Mouse (Mus musculus) heart, postnatal 0 days (tissue): ENCODE measurements at regions not wholly inside any gene's neighbourhood (a gene's known extent, or its start where the extent isn't known, plus 50 kb on each side); places are given as distances from the start of the nearest gene placed in this dataset.
A peak's percentile ranks its signal among the peaks of the same experiment; 100 is the strongest.

Experiments
- ATAC-seq: fragments of 200-750 bp; cut with Nextera tagmentation; 2 replicates; pipeline ENCODE4 v1.8.0; 2017; ENCODE audit warnings: low read depth, moderate number of reproducible peaks, moderate library complexity; ENCODE audit not compliant: insufficient read depth
- DNase-seq: peaks from one replicate; pipeline ENCODE4 v3.0.0-alpha.2; 2016; ENCODE audit warnings: low spot score
- H3K27ac ChIP-seq: fragments of 300-500 bp; sonication (generic); 2 replicates; pipeline ENCODE4 v1.5.1; 2014; ENCODE audit warnings: low read depth, mild to moderate bottlenecking
- H3K27me3 ChIP-seq: fragments of 300-500 bp; sonication (generic); 2 replicates; pipeline ENCODE4 v1.6.1; 2014; ENCODE audit warnings: low read length, mixed read lengths; ENCODE audit not compliant: control insufficient read depth, insufficient read depth
- H3K36me3 ChIP-seq: fragments of 300-500 bp; sonication (generic); replicated peaks from 2 replicates; pipeline ENCODE4 v1.6.1; 2014; ENCODE audit warnings: low read length, mixed read lengths; ENCODE audit not compliant: control insufficient read depth, insufficient read depth
- H3K4me1 ChIP-seq: fragments of 300-500 bp; sonication (generic); 2 replicates; pipeline ENCODE4 v1.6.1; 2014; ENCODE audit warnings: antibody characterized with exemption; ENCODE audit not compliant: control insufficient read depth, insufficient read depth
- H3K4me2 ChIP-seq: fragments of 300-500 bp; sonication (generic); 2 replicates; pipeline ENCODE4 v1.6.1; 2014; ENCODE audit warnings: low read depth, mild to moderate bottlenecking, low read length, moderate library complexity
- H3K4me3 ChIP-seq: fragments of 300-500 bp; sonication (generic); 2 replicates; pipeline ENCODE4 v1.5.1; 2014; ENCODE audit warnings: low read depth, low read length
- H3K9ac ChIP-seq: fragments of 300-500 bp; sonication (generic); replicated peaks from 2 replicates; pipeline ENCODE4 v1.6.1; 2014; ENCODE audit warnings: low read depth, low read length, mixed read lengths
- H3K9me3 ChIP-seq: fragments of 300-500 bp; sonication (generic); replicated peaks from 2 replicates; pipeline ENCODE4 v1.6.1; 2016; ENCODE audit warnings: low read length; ENCODE audit not compliant: control insufficient read depth
- CTCF ChIP-seq: IDR thresholded peaks from 2 replicates; pipeline ENCODE4 v1.5.1; 2016; ENCODE audit warnings: antibody characterized with exemption, control low read depth, low read depth
- EP300 ChIP-seq: IDR thresholded peaks from 2 replicates; pipeline ENCODE4 v1.6.1; 2016; ENCODE audit warnings: antibody characterized with exemption, low read depth
- WGBS: fragments of 180-500 bp; shearing (Covaris S2); extraction: QIAGEN DNeasy Blood & Tissue Kit; methylation state at CpG from one replicate; pipeline ENCODE4 v1.1.7; 2014; 5-methylcytosine and 5-hydroxymethylcytosine counted together

GRCm38 (mm10) chr6:31155857-31156256 is 197.0 kb upstream of the Klf14 start:
- no peaks in the 10 kb centered on the region for H3K27me3 ChIP-seq
- peaks cover 18% of the 10 kb centered on the region for H3K4me1 ChIP-seq
- H3K9me3 ChIP-seq = no peaks in the 10 kb centered on the region
- H3K36me3 ChIP-seq = no peaks in the 10 kb centered on the region
- no peak overlapping the region for H3K4me3 ChIP-seq
- H3K4me2 ChIP-seq = no peak overlapping the region
- ATAC-seq = no peak
- H3K9ac ChIP-seq = no peak overlapping the region
- TF ChIP-seq EP300 (no peak), CTCF (peak; percentile 65)
- 27% methylated on average over 5 of the region's 5 CpGs for WGBS
- no peak overlapping the region for H3K27ac ChIP-seq
- peak; percentile 22 for DNase-seq

- 79% methylated on average over 2 of the region's 2 CpGs for WGBS
- no peak overlapping the region for H3K4me3 ChIP-seq
- no peak overlapping the region for H3K27ac ChIP-seq
- H3K9ac ChIP-seq = no peak overlapping the region
- DNase-seq = no peak
- H3K27me3 ChIP-seq = no peaks in the 10 kb centered on the region
- H3K4me2 ChIP-seq = no peak overlapping the region
- no peak for ATAC-seq
- H3K9me3 ChIP-seq = no peaks in the 10 kb centered on the region
- H3K36me3 ChIP-seq = no peaks in the 10 kb centered on the region
- TF ChIP-seq EP300 (no peak), CTCF (no peak)
- peaks cover 18% of the 10 kb centered on the region for H3K4me1 ChIP-seq
Observed at GRCm38 (mm10) chr6:31156999-31157398, 198.1 kb upstream of the Klf14 start.

GRCm38 (mm10) chr6:31157429-31157828 is 198.6 kb upstream of the Klf14 start:
- ATAC-seq = no peak
- 88% methylated on average over 6 of the region's 6 CpGs for WGBS
- Histone ChIP-seq H3K27me3 (no peaks in the 10 kb centered on the region), H3K4me3 (no peak overlapping the region), H3K36me3 (no peaks in the 10 kb centered on the region), H3K4me2 (no peak overlapping the region), H3K4me1 (peaks cover 18% of the 10 kb centered on the region), H3K9ac (no peak overlapping the region), H3K27ac (no peak overlapping the region), H3K9me3 (no peaks in the 10 kb centered on the region)
- no peak for TF ChIP-seq CTCF
- no peak for TF ChIP-seq EP300
- no peak for DNase-seq

GRCm38 (mm10) chr6:31158648-31159047 is 199.8 kb upstream of the Klf14 start:
- no peaks in the 10 kb centered on the region for H3K9me3 ChIP-seq
- ATAC-seq (peak; percentile 91), DNase-seq (peak; percentile 77)
- TF ChIP-seq CTCF (no peak), EP300 (no peak)
- H3K27me3 ChIP-seq = no peaks in the 10 kb centered on the region
- no peaks in the 10 kb centered on the region for H3K36me3 ChIP-seq
- WGBS = 25% methylated on average over 7 of the region's 7 CpGs
- H3K4me3 ChIP-seq = no peak overlapping the region
- H3K9ac ChIP-seq = no peak overlapping the region
- peaks cover 18% of the 10 kb centered on the region for H3K4me1 ChIP-seq
- H3K4me2 ChIP-seq = 0 out of 2 replicates have a peak overlapping the region, but pooled peaks have one; percentile 7
- peak overlapping the region; percentile 63 for H3K27ac ChIP-seq

- DNase-seq = peak; percentile 20
- no peak overlapping the region for H3K4me2 ChIP-seq
Observed at GRCm38 (mm10) chr6:31159240-31159639, 200.4 kb upstream of the Klf14 start.

GRCm38 (mm10) chr6:31159935-31160670 is 201.2 kb upstream of the Klf14 start:
- no peak overlapping the region for H3K4me3 ChIP-seq
- H3K27me3 ChIP-seq = no peaks in the 10 kb centered on the region
- WGBS = 74% methylated on average over 16 of the region's 16 CpGs
- TF ChIP-seq EP300 (no peak), CTCF (no peak)
- peaks cover 18% of the 10 kb centered on the region for H3K4me1 ChIP-seq
- H3K9me3 ChIP-seq = no peaks in the 10 kb centered on the region
- DNase-seq (no peak), ATAC-seq (no peak)
- H3K27ac ChIP-seq = no peak overlapping the region
- H3K4me2 ChIP-seq = no peak overlapping the region
- H3K9ac ChIP-seq = no peak overlapping the region
- H3K36me3 ChIP-seq = no peaks in the 10 kb centered on the region

More at GRCm38 (mm10) chr6:31159240-31159639, 200.4 kb upstream of the Klf14 start:
- no peaks in the 10 kb centered on the region for H3K27me3 ChIP-seq
- H3K36me3 ChIP-seq = no peaks in the 10 kb centered on the region
- H3K4me3 ChIP-seq = no peak overlapping the region
- ATAC-seq = no peak
- no peak for TF ChIP-seq EP300
- TF ChIP-seq CTCF = no peak
- WGBS = 35% methylated on average over 8 of the region's 8 CpGs
- peak overlapping the region; percentile 63 for H3K27ac ChIP-seq
- peaks cover 18% of the 10 kb centered on the region for H3K4me1 ChIP-seq
- H3K9ac ChIP-seq = no peak overlapping the region
- no peaks in the 10 kb centered on the region for H3K9me3 ChIP-seq
